Mouse (Mus musculus) embryonic facial prominence, embryonic 13.5 days (tissue): ENCODE measurements around the gene Stx12. TPM values are rescaled to one million over a fixed set of nuclear protein-coding genes. Genes with fewer than 3 reads are reported as not detected.

Source experiments
- ATAC-seq: fragments of 200-750 bp; cut with Nextera tagmentation; 2 replicates; pipeline ENCODE4 v1.8.0; 2017; ENCODE audit warnings: low read depth; ENCODE audit not compliant: insufficient number of reproducible peaks, insufficient read depth, low FRiP score, low TSS enrichment
- H3K27ac ChIP-seq: fragments of 300-500 bp; sonication (generic); 2 replicates; pipeline ENCODE4 v1.5.1; 2015; ENCODE audit warnings: moderate library complexity, mild to moderate bottlenecking, inconsistent platforms
- H3K27me3 ChIP-seq: fragments of 300-500 bp; sonication (generic); 2 replicates; pipeline ENCODE4 v1.6.1; 2015; ENCODE audit warnings: mild to moderate bottlenecking, inconsistent platforms
- H3K36me3 ChIP-seq: fragments of 300-500 bp; sonication (generic); 2 replicates; pipeline ENCODE4 v1.6.1; 2015; ENCODE audit warnings: mild to moderate bottlenecking, inconsistent platforms
- H3K4me1 ChIP-seq: fragments of 300-500 bp; sonication (generic); 2 replicates; pipeline ENCODE4 v1.6.1; 2015; ENCODE audit warnings: inconsistent platforms
- H3K4me2 ChIP-seq: fragments of 300-500 bp; sonication (generic); 2 replicates; pipeline ENCODE4 v1.6.1; 2015; ENCODE audit warnings: moderate library complexity, mild to moderate bottlenecking, inconsistent platforms
- H3K4me3 ChIP-seq: fragments of 300-500 bp; sonication (generic); 2 replicates; pipeline ENCODE4 v1.5.1; 2015; ENCODE audit warnings: mild to moderate bottlenecking, inconsistent platforms
- H3K9ac ChIP-seq: fragments of 300-500 bp; sonication (generic); 2 replicates; pipeline ENCODE4 v1.6.1; 2015; ENCODE audit warnings: mild to moderate bottlenecking, inconsistent platforms
- H3K9me3 ChIP-seq: fragments of 300-500 bp; sonication (generic); 2 replicates; pipeline ENCODE4 v1.6.1; 2016; ENCODE audit warnings: inconsistent platforms
- WGBS: fragments of 180-500 bp; shearing (Covaris S2); methylation state at CpG from one replicate; pipeline ENCODE4 v1.1.7; 2015; ENCODE audit warnings: mixed read lengths; 5-methylcytosine and 5-hydroxymethylcytosine counted together
- polyA plus RNA-seq: library from polyadenylated mRNA; unstranded; fragments of >200 nt; fragmentation: Nextera tagmentation; extraction: Ambion mirVana; gene quantifications from 2 replicates; pipeline ENCODE4 v1.2.1, GENCODE M21; 2015

Stx12 gene
- polyA plus RNA-seq, 1 experiment from 2014 or later, result 60.3 TPM

DNA sequence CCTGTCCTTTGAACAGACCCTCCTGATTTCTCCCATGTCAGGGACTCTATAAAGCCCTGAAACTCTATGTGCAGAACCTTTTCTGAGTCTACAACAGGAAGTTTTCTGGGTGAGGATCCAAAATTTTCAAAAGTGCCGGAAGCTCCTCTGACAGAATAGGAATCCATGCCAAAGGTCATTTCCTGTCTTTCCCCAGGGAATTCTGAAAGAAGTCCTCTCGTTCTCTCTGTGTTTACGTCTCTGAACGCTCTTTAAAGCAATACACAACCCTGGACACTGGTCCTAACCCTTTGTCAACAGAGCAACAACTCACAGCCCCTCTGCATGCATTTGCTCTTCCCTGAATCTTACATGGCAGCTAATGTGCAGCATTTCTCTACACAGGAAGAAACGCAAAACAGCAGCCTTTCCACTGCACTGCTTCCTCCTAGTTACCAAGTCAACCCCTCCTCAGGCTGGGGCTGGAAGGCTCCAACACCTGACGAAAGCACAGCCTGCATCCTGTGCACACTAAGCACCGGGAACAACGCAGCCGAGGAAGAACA lies 20.5 kb upstream of the Stx12 start:
- H3K27me3 ChIP-seq, result no peaks in the 10 kb centered on the region
- no peak for ATAC-seq
- H3K4me3 ChIP-seq, result no peak overlapping the region
- H3K9ac ChIP-seq, result no peak overlapping the region
- H3K4me1 ChIP-seq, result no peaks in the 10 kb centered on the region
- H3K4me2 ChIP-seq, result no peak overlapping the region
- peaks cover 78% of the 10 kb centered on the region for H3K36me3 ChIP-seq
- H3K9me3 ChIP-seq, result no peaks in the 10 kb centered on the region
- 50% methylated on average over 9 of the region's 9 CpGs for WGBS
- no peak overlapping the region for H3K27ac ChIP-seq

DNA sequence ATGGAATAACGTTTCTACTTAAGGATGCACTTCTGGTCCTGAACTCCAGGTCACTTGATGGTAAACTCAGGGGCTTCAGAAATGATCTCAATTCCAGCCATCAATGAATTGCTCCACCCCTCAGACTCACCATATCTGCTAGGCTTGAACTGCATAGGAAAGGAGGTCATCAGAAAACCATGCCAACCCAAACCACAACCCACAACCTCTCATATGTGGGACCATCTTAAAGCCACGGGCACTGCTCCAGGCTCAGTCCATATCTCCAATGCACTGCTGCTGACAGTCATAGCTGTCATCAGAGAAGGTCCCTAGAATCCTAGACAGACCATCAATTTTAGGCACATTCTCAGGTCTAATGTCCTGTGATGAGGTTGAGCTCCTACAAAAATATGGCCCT lies 19.8 kb upstream of the Stx12 start:
- Histone ChIP-seq H3K27ac (no peak overlapping the region), H3K4me2 (no peak overlapping the region), H3K4me3 (no peak overlapping the region), H3K9me3 (no peaks in the 10 kb centered on the region), H3K4me1 (no peaks in the 10 kb centered on the region), H3K27me3 (no peaks in the 10 kb centered on the region), H3K9ac (no peak overlapping the region), H3K36me3 (peaks cover 73% of the 10 kb centered on the region)
- ATAC-seq, result no peak
- WGBS, result 82% methylated on average over 2 of the region's 2 CpGs

DNA sequence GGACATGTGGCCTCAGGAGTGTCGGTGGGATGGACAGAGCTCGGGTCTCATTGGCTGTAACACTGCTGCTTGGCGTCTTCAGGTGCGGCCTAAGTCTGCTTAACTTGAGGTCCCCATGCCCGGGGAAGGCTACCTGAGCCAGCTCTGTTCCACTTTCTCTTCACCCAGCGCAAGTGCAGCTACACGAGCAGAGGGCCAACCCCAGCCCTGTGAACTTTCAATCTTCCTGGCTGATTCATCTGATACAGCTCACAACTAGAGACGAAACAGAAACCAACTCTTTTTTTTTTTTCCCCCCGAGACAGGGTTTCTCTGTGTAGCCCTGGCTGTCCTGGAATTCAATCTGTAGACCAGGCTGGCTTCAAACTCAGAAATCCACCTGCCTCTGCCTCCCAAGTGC lies 13.9 kb upstream of the Stx12 start:
- Histone ChIP-seq H3K27ac (no peak overlapping the region), H3K9me3 (no peaks in the 10 kb centered on the region), H3K4me3 (no peak overlapping the region), H3K4me1 (no peaks in the 10 kb centered on the region), H3K27me3 (peaks cover 11% of the 10 kb centered on the region; the same call in 1 of the 2 replicates), H3K36me3 (peaks cover 32% of the 10 kb centered on the region), H3K4me2 (no peak overlapping the region), H3K9ac (no peak overlapping the region)
- WGBS, result 85% methylated on average over 9 of the region's 9 CpGs
- no peak for ATAC-seq

GRCm38 (mm10) chr4:132894402-132894801 lies 10.1 kb upstream of the Stx12 start:
- Histone ChIP-seq H3K36me3 (no peaks in the 10 kb centered on the region), H3K9ac (no peak overlapping the region), H3K9me3 (no peaks in the 10 kb centered on the region), H3K27ac (no peak overlapping the region), H3K27me3 (peaks cover 11% of the 10 kb centered on the region; the same call in 1 of the 2 replicates), H3K4me2 (no peak overlapping the region), H3K4me1 (no peaks in the 10 kb centered on the region), H3K4me3 (no peak overlapping the region)
- no peak for ATAC-seq
- WGBS, result 9% methylated on average over 7 of the region's 7 CpGs

DNA sequence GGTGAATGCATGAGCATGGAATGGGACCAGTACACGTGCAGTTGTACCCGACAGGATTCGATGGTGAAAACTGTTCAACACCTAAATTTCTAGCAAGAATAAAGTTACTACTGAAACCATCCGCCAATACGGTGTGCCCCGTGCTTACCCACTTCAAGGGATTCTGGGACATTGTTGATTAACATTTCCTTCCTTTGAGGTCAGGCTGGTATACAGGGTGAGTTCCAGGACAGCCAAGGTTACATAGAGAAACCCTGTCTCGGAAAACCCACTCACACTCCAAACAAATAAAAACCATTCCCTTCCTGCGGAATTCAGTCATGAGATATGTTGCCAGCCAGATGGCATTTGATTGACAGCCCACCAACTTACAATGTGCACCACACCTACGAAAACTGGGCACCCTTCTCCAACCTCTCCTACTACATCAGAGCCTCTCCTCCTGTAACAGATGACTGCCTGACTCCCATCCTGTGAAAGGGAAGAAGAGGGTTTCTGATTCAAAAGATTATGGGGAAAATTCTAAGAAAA lies 600 bp upstream of the Stx12 start:
- 5% methylated on average over 9 of the region's 9 CpGs for WGBS
- Histone ChIP-seq H3K27me3 (no peaks in the 10 kb centered on the region), H3K9me3 (no peaks in the 10 kb centered on the region), H3K9ac (peak overlapping the region; percentile 94), H3K4me3 (peak overlapping the region; percentile 94), H3K4me2 (peak overlapping the region; percentile 71), H3K27ac (peak overlapping the region; percentile 84), H3K4me1 (peaks cover 17% of the 10 kb centered on the region), H3K36me3 (peaks cover 8% of the 10 kb centered on the region)
- ATAC-seq, result no peak

GRCm38 (mm10) chr4:132883561-132884063 lies 697 bp downstream of the Stx12 start:
- no peak for ATAC-seq
- H3K27me3 ChIP-seq, result no peaks in the 10 kb centered on the region
- peaks cover 14% of the 10 kb centered on the region for H3K36me3 ChIP-seq

GRCm38 (mm10) chr4:132874363-132875097 lies 9.8 kb downstream of the Stx12 start:
- H3K4me1 ChIP-seq, result 0 out of 2 replicates have a peak, but pooled peaks cover 3% of the 10 kb centered on the region
- ATAC-seq, result no peak
- no peak overlapping the region for H3K4me3 ChIP-seq
- no peaks in the 10 kb centered on the region for H3K9me3 ChIP-seq
- peaks cover 35% of the 10 kb centered on the region for H3K36me3 ChIP-seq
- H3K4me2 ChIP-seq, result no peak overlapping the region
- no peak overlapping the region for H3K9ac ChIP-seq
- H3K27me3 ChIP-seq, result no peaks in the 10 kb centered on the region
- H3K27ac ChIP-seq, result no peak overlapping the region
- WGBS, result 91% methylated on average over 7 of the region's 7 CpGs

More at GRCm38 (mm10) chr4:132883561-132884063, 697 bp downstream of the Stx12 start:
- Histone ChIP-seq H3K4me3 (peak overlapping the region; percentile 94), H3K9me3 (no peaks in the 10 kb centered on the region), H3K27ac (peak overlapping the region; percentile 84), H3K4me1 (peaks cover 17% of the 10 kb centered on the region), H3K9ac (peak overlapping the region; percentile 94), H3K4me2 (peak overlapping the region; percentile 71)
- WGBS, result 2% methylated on average over 21 of the region's 21 CpGs

GRCm38 (mm10) chr4:132873481-132874362 lies 10.6 kb downstream of the Stx12 start:
- Histone ChIP-seq H3K9me3 (no peaks in the 10 kb centered on the region), H3K4me2 (no peak overlapping the region), H3K4me3 (no peak overlapping the region), H3K27ac (no peak overlapping the region), H3K4me1 (0 out of 2 replicates have a peak, but pooled peaks cover 3% of the 10 kb centered on the region), H3K36me3 (peaks cover 41% of the 10 kb centered on the region), H3K9ac (no peak overlapping the region), H3K27me3 (no peaks in the 10 kb centered on the region)
- ATAC-seq, result no peak
- 91% methylated on average over 11 of the region's 11 CpGs for WGBS

DNA sequence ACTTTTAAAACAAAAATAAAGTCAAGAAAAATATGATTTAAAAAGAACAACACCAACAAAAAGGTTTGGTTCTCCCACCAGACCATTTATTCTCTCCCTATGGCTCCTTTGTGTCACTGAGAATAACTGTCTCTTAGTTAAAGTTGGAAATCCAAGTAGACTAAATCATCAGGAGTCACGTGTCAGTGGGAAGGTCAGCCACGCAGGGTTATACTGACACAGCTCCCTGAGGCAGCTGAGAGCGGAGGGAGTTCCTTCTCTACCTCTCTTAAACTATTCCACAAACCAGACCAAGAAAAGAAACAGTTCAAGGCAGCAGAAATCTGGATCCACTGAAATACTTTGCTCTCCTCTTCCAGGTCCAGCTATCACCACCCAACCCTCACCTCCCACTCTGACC lies 13.2 kb downstream of the Stx12 start:
- Histone ChIP-seq H3K27ac (no peak overlapping the region), H3K9me3 (no peaks in the 10 kb centered on the region), H3K9ac (no peak overlapping the region), H3K36me3 (peaks cover 67% of the 10 kb centered on the region), H3K4me2 (no peak overlapping the region), H3K4me3 (no peak overlapping the region), H3K27me3 (no peaks in the 10 kb centered on the region), H3K4me1 (no peaks in the 10 kb centered on the region)
- WGBS, result 93% methylated on average over 3 of the region's 3 CpGs
- no peak for ATAC-seq

DNA sequence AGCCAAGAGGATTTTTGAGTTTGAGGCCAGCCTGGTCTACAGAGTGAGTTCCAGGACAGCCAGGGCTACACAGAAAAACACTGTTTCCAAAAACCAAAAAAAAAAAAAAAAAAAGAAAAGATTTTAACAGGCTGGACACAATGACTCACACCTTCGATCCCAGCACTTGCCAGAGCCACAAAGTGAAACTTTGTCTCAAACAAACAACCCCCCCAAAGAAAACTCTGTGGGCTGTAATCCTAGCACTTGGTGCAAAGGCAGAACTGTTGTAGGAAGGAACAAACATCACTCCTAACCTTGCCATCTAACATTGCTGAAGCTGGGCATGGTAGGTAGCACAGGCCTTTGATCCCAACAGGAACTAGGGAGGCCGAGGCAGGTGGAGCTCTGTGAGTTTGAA lies 19.5 kb downstream of the Stx12 start:
- 97% methylated on average over 2 of the region's 2 CpGs for WGBS
- no peak overlapping the region for H3K4me3 ChIP-seq
- no peaks in the 10 kb centered on the region for H3K9me3 ChIP-seq
- H3K36me3 ChIP-seq, result peaks cover 77% of the 10 kb centered on the region
- H3K27ac ChIP-seq, result no peak overlapping the region
- no peak overlapping the region for H3K4me2 ChIP-seq
- H3K4me1 ChIP-seq, result no peaks in the 10 kb centered on the region
- no peak for ATAC-seq
- H3K27me3 ChIP-seq, result no peaks in the 10 kb centered on the region
- no peak overlapping the region for H3K9ac ChIP-seq

DNA sequence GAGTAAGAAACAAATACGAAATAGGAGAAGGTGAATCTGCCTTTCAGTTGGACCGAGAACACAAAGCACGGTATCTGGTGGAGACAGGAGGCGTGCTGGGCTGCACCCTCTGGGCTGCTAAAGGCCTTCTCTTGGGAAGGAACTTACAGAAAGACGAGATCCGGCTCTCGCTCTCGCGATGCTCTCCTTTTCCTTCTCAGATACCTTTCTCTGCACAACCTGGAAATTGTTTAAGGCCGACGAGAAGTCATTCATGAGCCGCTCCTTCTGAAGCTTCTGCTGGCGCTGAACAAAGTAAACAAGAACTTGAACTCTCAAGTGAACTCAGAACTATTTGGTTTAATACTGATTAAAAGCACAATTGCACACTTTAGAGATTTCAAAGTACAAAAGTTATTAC lies 21.3 kb downstream of the Stx12 start:
- Histone ChIP-seq H3K27me3 (no peaks in the 10 kb centered on the region), H3K4me1 (no peaks in the 10 kb centered on the region), H3K9ac (no peak overlapping the region), H3K4me2 (no peak overlapping the region), H3K4me3 (no peak overlapping the region), H3K36me3 (peaks cover 74% of the 10 kb centered on the region), H3K27ac (no peak overlapping the region), H3K9me3 (no peaks in the 10 kb centered on the region)
- ATAC-seq, result no peak
- WGBS, result 93% methylated on average over 13 of the region's 13 CpGs
